Mouse (Mus musculus): ENCODE measurements at regions not wholly inside any gene's neighbourhood (a gene's known extent, or its start where the extent isn't known, plus 50 kb on each side); places are given as distances from the start of the nearest gene placed in this dataset.

GRCm38 (mm10) chr1:48792573-48792972 lies 1899.9 kb upstream of the Slc39a10 start:
- DNase-seq, result no peak

- no peak for DNase-seq
Observed at GRCm38 (mm10) chr1:48753252-48753755, 1860.7 kb upstream of the Slc39a10 start.

- no peak for DNase-seq
Observed at GRCm38 (mm10) chr1:48733580-48733979, 1840.9 kb upstream of the Slc39a10 start.

GRCm38 (mm10) chr1:48708606-48709005 lies 1816.0 kb upstream of the Slc39a10 start:
- peak; percentile 2 for DNase-seq
